ENCODE assay signal across 17 mouse cellular contexts in genomic region chr4:34302504-34303108, GRCm38 (mm10).
"Had no signal": no experiment of that assay in that cellular context is flagged by ENCODE, and none has a peak within 500 bp of the region (broad histone marks: within the 10 kb centered on the region; RNA-seq: fewer than 3 reads in every experiment).

No protein-coding gene starts in this region.

- ATAC-seq: intestine, embryonic 15.5 days; liver, embryonic 12.5 days; midbrain, embryonic 15.5 days had no signal

- DNase-seq: kidney, adult 18-20 months; kidney, postnatal 10 days; kidney, postnatal 4 days; lung, embryonic 14.5 days; lung, postnatal 10 days; lung, postnatal 4 days; right cerebral cortex, postnatal 4 days; spleen, adult 18-20 months; thymus, adult 18-20 months; thymus, postnatal 14 days had no signal

- H3K36me3 ChIP-seq: intestine, embryonic 15.5 days; limb, embryonic 15.5 days; liver, embryonic 12.5 days; midbrain, embryonic 15.5 days had no signal

- H3K4me1 ChIP-seq: intestine, embryonic 15.5 days; limb, embryonic 15.5 days; liver, embryonic 12.5 days; megakaryocyte, embryonic 14.5 days; midbrain, embryonic 15.5 days had no signal

- H3K4me3 ChIP-seq: intestine, embryonic 15.5 days; layer of hippocampus, adult 2 months; limb, embryonic 15.5 days; liver, embryonic 12.5 days; megakaryocyte, embryonic 14.5 days; midbrain, embryonic 15.5 days had no signal

- H3K27ac ChIP-seq: intestine, embryonic 15.5 days; layer of hippocampus, adult 2 months; limb, embryonic 15.5 days; liver, embryonic 12.5 days; midbrain, embryonic 15.5 days had no signal

- H3K27me3 ChIP-seq: intestine, embryonic 15.5 days; limb, embryonic 15.5 days; liver, embryonic 12.5 days; megakaryocyte, embryonic 14.5 days; midbrain, embryonic 15.5 days had no signal

- H3K9me3 ChIP-seq: intestine, embryonic 15.5 days; limb, embryonic 15.5 days; liver, embryonic 12.5 days; midbrain, embryonic 15.5 days had no signal

- H3K4me2 ChIP-seq: intestine, embryonic 15.5 days; limb, embryonic 15.5 days; liver, embryonic 12.5 days; lung, embryonic 14.5 days; midbrain, embryonic 11.5 days; midbrain, embryonic 15.5 days had no signal

- H3K9ac ChIP-seq: intestine, embryonic 15.5 days; limb, embryonic 15.5 days; liver, embryonic 12.5 days; lung, embryonic 14.5 days; midbrain, embryonic 15.5 days had no signal
